Mouse (Mus musculus): ENCODE results near the gene Rps8. TPM values are rescaled to one million over a fixed set of nuclear protein-coding genes. Genes with fewer than 3 reads are reported as not detected.

The Rps8 gene
- polyA plus RNA-seq, 2 experiments = 915 to 935 TPM

- DNase-seq (ENCODE audit: low read depth in 3 of 3, low spot score in 3 of 3) (no peak), ATAC-seq (ENCODE audit: insufficient read depth) (no peak)
- H3K4me2 ChIP-seq (ENCODE audit: low read depth) = no peak overlapping the region
- no peak for TF ChIP-seq CTCF (IDR thresholded peaks at IDR 0.05; ENCODE audit: low read depth)
- no peak for TF ChIP-seq EP300 (IDR thresholded peaks at IDR 0.05; ENCODE audit: low read depth)
- H3K4me3 ChIP-seq (ENCODE audit: insufficient read depth in 1 of 2, low read depth in 2 of 2, low read length in 2 of 2) = no peak overlapping the region
- no peaks in the 10 kb centered on the region for H3K27me3 ChIP-seq (ENCODE audit: control insufficient read depth, insufficient read depth, low read length)
- no peak overlapping the region for H3K9ac ChIP-seq (replicated peaks)
- H3K36me3 ChIP-seq (replicated peaks; ENCODE audit: control insufficient read depth, insufficient read depth, low read depth) = no peaks in the 10 kb centered on the region
- H3K27ac ChIP-seq = no peak overlapping the region
- no peaks in the 10 kb centered on the region for H3K4me1 ChIP-seq (replicated peaks; ENCODE audit: control insufficient read depth in 2 of 2, insufficient read depth in 2 of 2, low read length in 1 of 2)
- H3K9me3 ChIP-seq (ENCODE audit: control insufficient read depth, low read length) = no peaks in the 10 kb centered on the region
- 66% methylated on average over 10 of the region's 10 CpGs for WGBS (ENCODE audit: insufficient replicate concordance)
Observed at GRCm38 (mm10) chr4:117104672-117105071, 51.4 kb downstream of the Rps8 start.

Small RNA genes within 50 kb of the gene (microRNA-seq; reads per million reads assigned to microRNA genes)
- gene Gm22398 = not detected

Other genes starting within 250 kb of the Rps8 start
- gene Urod, start 161.8 kb downstream of the Rps8 start, polyA plus RNA-seq (2012; rRNA removed) = 414 and 441 TPM in 2 replicates
- 567 and 604 TPM in 2 replicates for gene Urod, start 161.8 kb downstream of the Rps8 start, polyA plus RNA-seq (2014; fragmentation: Nextera tagmentation; extraction: Ambion mirVana)
- gene Hectd3, start 160.9 kb downstream of the Rps8 start, polyA plus RNA-seq (2012; rRNA removed) = 8.0 and 8.9 TPM in 2 replicates
- gene Hectd3, start 160.9 kb downstream of the Rps8 start, polyA plus RNA-seq (2014; fragmentation: Nextera tagmentation; extraction: Ambion mirVana) = 4.9 and 5.7 TPM in 2 replicates
- gene Eif2b3, start 136.8 kb downstream of the Rps8 start, polyA plus RNA-seq (2012; rRNA removed) = 12.3 and 17.3 TPM in 2 replicates
- 32.7 and 34.3 TPM in 2 replicates for gene Eif2b3, start 136.8 kb downstream of the Rps8 start, polyA plus RNA-seq (2014; fragmentation: Nextera tagmentation; extraction: Ambion mirVana)
- gene Ptch2, start 60.2 kb downstream of the Rps8 start, polyA plus RNA-seq (2012; rRNA removed) = 0.61 and 0.84 TPM in 2 replicates
- gene Ptch2, start 60.2 kb downstream of the Rps8 start, polyA plus RNA-seq (2014; fragmentation: Nextera tagmentation; extraction: Ambion mirVana) = 0.52 and 0.55 TPM in 2 replicates
- 2.7 and 2.9 TPM in 2 replicates for gene Btbd19, start 30.5 kb downstream of the Rps8 start, polyA plus RNA-seq (2012; rRNA removed)
- gene Btbd19, start 30.5 kb downstream of the Rps8 start, polyA plus RNA-seq (2014; fragmentation: Nextera tagmentation; extraction: Ambion mirVana) = 2.3 and 2.5 TPM in 2 replicates
- not detected in 2 replicates for gene Tctex1d4, start 29.4 kb downstream of the Rps8 start, polyA plus RNA-seq (2012; rRNA removed)
- gene Tctex1d4, start 29.4 kb downstream of the Rps8 start, polyA plus RNA-seq (2014; fragmentation: Nextera tagmentation; extraction: Ambion mirVana) = not detected in 2 replicates
- 1.7 and 2.0 TPM in 2 replicates for gene Plk3, start 22.3 kb downstream of the Rps8 start, polyA plus RNA-seq (2012; rRNA removed)
- gene Plk3, start 22.3 kb downstream of the Rps8 start, polyA plus RNA-seq (2014; fragmentation: Nextera tagmentation; extraction: Ambion mirVana) = 1.1 TPM in 2 replicates
- gene Kif2c, start 26.4 kb upstream of the Rps8 start, polyA plus RNA-seq (2012; rRNA removed) = 13.2 and 19.4 TPM in 2 replicates
- gene Kif2c, start 26.4 kb upstream of the Rps8 start, polyA plus RNA-seq (2014; fragmentation: Nextera tagmentation; extraction: Ambion mirVana) = 30.1 and 31.3 TPM in 2 replicates
- 2.4 and 3.1 TPM in 2 replicates for gene Tmem53, start 95.7 kb upstream of the Rps8 start, polyA plus RNA-seq (2012; rRNA removed)
- gene Tmem53, start 95.7 kb upstream of the Rps8 start, polyA plus RNA-seq (2014; fragmentation: Nextera tagmentation; extraction: Ambion mirVana) = 6.7 and 7.6 TPM in 2 replicates
- 0.08 TPM in 1 of 2 replicates, not detected in the other for gene Armh1, start 95.9 kb upstream of the Rps8 start, polyA plus RNA-seq (2012; rRNA removed)
- gene Armh1, start 95.9 kb upstream of the Rps8 start, polyA plus RNA-seq (2014; fragmentation: Nextera tagmentation; extraction: Ambion mirVana) = not detected in 2 replicates